Mouse (Mus musculus): ENCODE results near the gene Snx29.

- TF ChIP-seq POLR2A (IDR thresholded peaks at IDR 0.05; ENCODE audit: control insufficient read depth, extremely low read depth, insufficient read depth, low read length, poor library complexity) (no peak), CTCF (IDR thresholded peaks at IDR 0.05; ENCODE audit: borderline replicate concordance, control insufficient read depth, extremely low read depth, insufficient read depth, low read length, poor library complexity) (no peak)
These were observed 459.4 kb downstream of the Snx29 start for GRCm38 (mm10) chr16:11782082-11782481.
